Mouse (Mus musculus): Measurements from ENCODE around the gene Plekhg4. TPM values are rescaled to one million over a fixed set of nuclear protein-coding genes. Genes with fewer than 3 reads are reported as not detected.

The Plekhg4 gene
- polyA plus RNA-seq, 1 experiment: not detected

DNA sequence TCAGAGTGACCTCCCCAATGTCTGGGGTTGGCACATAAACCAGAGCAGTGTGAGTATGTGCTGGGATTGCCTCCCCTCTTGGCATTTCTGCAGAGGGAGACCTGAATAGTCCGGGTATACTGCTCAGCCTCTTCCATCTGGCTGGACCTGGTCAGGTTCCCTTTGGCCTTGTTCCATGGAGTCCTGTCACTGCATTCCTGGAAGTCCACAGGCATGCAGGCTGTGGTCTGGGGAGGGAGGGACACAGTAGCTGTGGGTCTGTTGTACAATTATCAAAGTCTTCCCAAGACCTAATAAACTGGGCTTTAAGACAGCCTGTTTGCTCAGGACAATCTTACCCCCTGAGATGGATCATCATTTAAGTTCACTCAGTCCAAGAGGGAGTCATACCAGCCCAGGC is 14.1 kb downstream of the Plekhg4 start:
- WGBS: 56% methylated on average over 1 of the region's 1 CpGs
- TF ChIP-seq POLR2A (IDR thresholded peaks at IDR 0.05; ENCODE audit: insufficient read depth, low read depth, low read length) (no peak), CTCF (IDR thresholded peaks at IDR 0.05; ENCODE audit: insufficient read depth, low read depth, low read length) (no peak)
- no peak overlapping the region for H3K4me3 ChIP-seq (ENCODE audit: insufficient read depth, low read depth, low read length)
- H3K4me1 ChIP-seq (ENCODE audit: control insufficient read depth, insufficient read depth, low read length): no peaks in the 10 kb centered on the region
- H3K27ac ChIP-seq (ENCODE audit: insufficient read depth, low read depth, low read length): no peak overlapping the region

GRCm38 (mm10) chr8:105389096-105389495 is 16.0 kb downstream of the Plekhg4 start:
- WGBS: 74% methylated on average over 6 of the region's 6 CpGs
- TF ChIP-seq POLR2A (IDR thresholded peaks at IDR 0.05; ENCODE audit: insufficient read depth, low read depth, low read length) (no peak), CTCF (IDR thresholded peaks at IDR 0.05; ENCODE audit: insufficient read depth, low read depth, low read length) (no peak)
- H3K27ac ChIP-seq (ENCODE audit: insufficient read depth, low read depth, low read length): no peak overlapping the region

DNA sequence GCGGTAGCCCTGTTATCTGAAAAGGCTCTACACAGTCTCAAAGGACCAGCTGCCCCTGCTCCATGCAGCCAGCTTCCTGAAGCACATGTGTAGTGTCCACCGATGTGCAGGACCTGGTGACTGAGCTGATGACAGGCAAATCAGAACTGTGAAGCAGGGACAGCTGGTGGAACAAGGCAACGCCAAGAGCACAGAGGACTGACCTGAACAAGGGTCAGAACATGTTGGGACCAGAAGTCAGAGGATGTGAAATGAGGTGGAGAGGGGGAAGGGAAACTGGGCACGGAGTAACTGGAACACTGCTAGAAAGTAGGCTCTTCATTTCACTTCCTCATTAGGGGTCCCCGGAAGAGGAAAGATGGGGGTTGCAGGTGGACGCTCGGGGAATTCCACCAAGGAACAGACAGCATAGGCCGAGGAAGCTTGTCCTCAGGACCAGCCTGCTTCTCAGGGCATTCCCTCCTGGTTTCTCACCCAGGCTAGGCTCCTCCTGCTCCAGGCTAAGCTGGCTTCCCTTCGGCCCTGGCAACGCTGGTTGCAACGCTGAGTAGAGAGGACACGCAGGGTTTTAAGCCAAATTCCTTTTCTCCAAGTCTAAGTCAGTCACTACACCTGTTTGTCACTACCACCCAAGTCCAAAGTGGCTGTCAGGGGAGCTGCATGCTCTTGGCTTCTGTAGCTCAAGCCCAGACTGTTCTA is 20.2 kb downstream of the Plekhg4 start:
- 92% methylated on average over 12 of the region's 12 CpGs for WGBS
- no peak overlapping the region for H3K4me3 ChIP-seq (ENCODE audit: insufficient read depth, low read depth, low read length)
- TF ChIP-seq POLR2A (IDR thresholded peaks at IDR 0.05; ENCODE audit: insufficient read depth, low read depth, low read length): no peak
- no peak for TF ChIP-seq CTCF (IDR thresholded peaks at IDR 0.05; ENCODE audit: insufficient read depth, low read depth, low read length)
- no peak overlapping the region for H3K27ac ChIP-seq (ENCODE audit: insufficient read depth, low read depth, low read length)
- H3K4me1 ChIP-seq (ENCODE audit: control insufficient read depth, insufficient read depth, low read length): no peaks in the 10 kb centered on the region

More at GRCm38 (mm10) chr8:105389096-105389495, 16.0 kb downstream of the Plekhg4 start:
- Histone ChIP-seq H3K4me1 (ENCODE audit: control insufficient read depth, insufficient read depth, low read length) (no peaks in the 10 kb centered on the region), H3K4me3 (ENCODE audit: insufficient read depth, low read depth, low read length) (no peak overlapping the region)

DNA sequence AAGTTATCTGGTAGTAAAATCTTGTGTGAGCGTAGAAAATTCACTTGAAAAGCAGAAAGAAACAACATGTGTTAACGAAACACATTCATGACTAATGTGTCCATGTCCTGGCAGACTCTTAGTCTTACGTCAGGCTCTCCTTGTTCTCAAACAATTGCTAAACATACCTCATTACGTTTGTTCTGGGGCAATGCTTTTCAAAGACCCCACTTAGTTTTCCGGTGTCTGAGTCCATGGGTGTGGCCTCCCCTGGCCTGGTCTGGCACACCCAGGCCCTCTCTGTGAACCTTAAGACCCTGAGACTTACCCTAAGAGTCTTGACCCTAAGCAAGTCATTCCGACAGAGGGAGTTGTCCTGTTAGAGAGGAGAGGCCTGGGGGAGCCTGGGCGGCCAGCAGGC is 20.8 kb downstream of the Plekhg4 start:
- WGBS: 79% methylated on average over 7 of the region's 7 CpGs
- H3K4me3 ChIP-seq (ENCODE audit: insufficient read depth, low read depth, low read length): no peak overlapping the region
- no peaks in the 10 kb centered on the region for H3K4me1 ChIP-seq (ENCODE audit: control insufficient read depth, insufficient read depth, low read length)
- TF ChIP-seq POLR2A (IDR thresholded peaks at IDR 0.05; ENCODE audit: insufficient read depth, low read depth, low read length) (no peak), CTCF (IDR thresholded peaks at IDR 0.05; ENCODE audit: insufficient read depth, low read depth, low read length) (no peak)
- no peak overlapping the region for H3K27ac ChIP-seq (ENCODE audit: insufficient read depth, low read depth, low read length)

GRCm38 (mm10) chr8:105397747-105398146 is 24.7 kb downstream of the Plekhg4 start:
- Histone ChIP-seq H3K27ac (ENCODE audit: insufficient read depth, low read depth, low read length) (no peak overlapping the region), H3K4me3 (ENCODE audit: insufficient read depth, low read depth, low read length) (no peak overlapping the region), H3K4me1 (ENCODE audit: control insufficient read depth, insufficient read depth, low read length) (no peaks in the 10 kb centered on the region)
- TF ChIP-seq POLR2A (IDR thresholded peaks at IDR 0.05; ENCODE audit: insufficient read depth, low read depth, low read length) (no peak), CTCF (IDR thresholded peaks at IDR 0.05; ENCODE audit: insufficient read depth, low read depth, low read length) (no peak)
- 35% methylated on average over 3 of the region's 3 CpGs for WGBS

GRCm38 (mm10) chr8:105400016-105400415 is 26.9 kb downstream of the Plekhg4 start:
- 90% methylated on average over 5 of the region's 5 CpGs for WGBS
- no peak for TF ChIP-seq CTCF (IDR thresholded peaks at IDR 0.05; ENCODE audit: insufficient read depth, low read depth, low read length)
- TF ChIP-seq POLR2A (IDR thresholded peaks at IDR 0.05; ENCODE audit: insufficient read depth, low read depth, low read length): no peak
- no peak overlapping the region for H3K27ac ChIP-seq (ENCODE audit: insufficient read depth, low read depth, low read length)
- H3K4me3 ChIP-seq (ENCODE audit: insufficient read depth, low read depth, low read length): no peak overlapping the region
- no peaks in the 10 kb centered on the region for H3K4me1 ChIP-seq (ENCODE audit: control insufficient read depth, insufficient read depth, low read length)

DNA sequence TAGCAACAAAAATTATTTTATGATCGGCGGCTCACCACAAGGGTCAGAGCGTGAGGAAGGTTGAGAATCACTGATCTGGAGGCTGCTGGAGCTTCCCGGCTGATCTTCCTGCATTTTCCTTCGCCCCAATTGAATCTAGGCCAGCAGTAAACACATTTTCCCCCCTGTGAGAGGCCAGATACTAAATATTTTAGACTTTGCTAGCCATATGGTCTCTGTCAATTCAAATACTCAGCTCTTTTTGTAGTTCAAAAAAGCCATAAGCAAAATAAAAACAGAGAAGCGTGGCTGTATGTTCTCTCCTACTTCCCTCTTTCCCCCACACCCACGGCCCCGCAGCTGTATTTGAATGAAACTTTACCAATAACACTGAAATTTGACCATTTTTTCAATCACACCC is 30.4 kb downstream of the Plekhg4 start:
- 86% methylated on average over 8 of the region's 8 CpGs for WGBS

DNA sequence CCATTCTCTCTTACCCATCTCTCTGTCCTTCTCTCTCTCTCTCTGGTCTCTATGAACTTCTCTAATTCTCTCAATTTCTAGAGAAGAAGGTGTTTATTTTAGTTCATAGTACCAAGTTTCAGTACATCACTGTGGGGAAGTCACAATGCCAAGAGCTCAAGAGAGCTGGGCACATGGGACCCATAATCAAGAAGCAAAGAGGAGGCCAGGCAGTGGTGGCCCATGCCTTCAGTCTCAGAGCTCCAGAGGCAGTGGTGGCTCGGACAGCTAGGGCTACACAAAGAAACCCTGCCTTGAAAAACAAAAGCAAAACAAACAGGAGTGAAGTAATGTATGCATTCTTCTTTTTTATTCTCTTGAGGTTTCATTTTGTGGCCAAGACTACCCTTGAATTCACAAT is 31.4 kb downstream of the Plekhg4 start:
- H3K4me3 ChIP-seq (ENCODE audit: insufficient read depth, low read depth, low read length): no peak overlapping the region
- WGBS: 85% methylated on average over 1 of the region's 1 CpGs
- H3K4me1 ChIP-seq (ENCODE audit: control insufficient read depth, insufficient read depth, low read length): peaks cover 6% of the 10 kb centered on the region; the same call in 1 of the 2 replicates
- no peak overlapping the region for H3K27ac ChIP-seq (ENCODE audit: insufficient read depth, low read depth, low read length)
- TF ChIP-seq POLR2A (IDR thresholded peaks at IDR 0.05; ENCODE audit: insufficient read depth, low read depth, low read length): no peak
- no peak for TF ChIP-seq CTCF (IDR thresholded peaks at IDR 0.05; ENCODE audit: insufficient read depth, low read depth, low read length)

More for the DNA sequence above, 30.4 kb downstream of the Plekhg4 start:
- Histone ChIP-seq H3K27ac (ENCODE audit: insufficient read depth, low read depth, low read length) (no peak overlapping the region), H3K4me3 (ENCODE audit: insufficient read depth, low read depth, low read length) (no peak overlapping the region), H3K4me1 (ENCODE audit: control insufficient read depth, insufficient read depth, low read length) (peaks cover 6% of the 10 kb centered on the region; the same call in 1 of the 2 replicates)
- TF ChIP-seq POLR2A (IDR thresholded peaks at IDR 0.05; ENCODE audit: insufficient read depth, low read depth, low read length): no peak
- TF ChIP-seq CTCF (IDR thresholded peaks at IDR 0.05; ENCODE audit: insufficient read depth, low read depth, low read length): no peak

- 18% methylated on average over 10 of the region's 10 CpGs for WGBS
- peaks cover 6% of the 10 kb centered on the region; the same call in 1 of the 2 replicates for H3K4me1 ChIP-seq (ENCODE audit: control insufficient read depth, insufficient read depth, low read length)
- TF ChIP-seq CTCF (IDR thresholded peaks at IDR 0.05; ENCODE audit: insufficient read depth, low read depth, low read length) (no peak), POLR2A (IDR thresholded peaks at IDR 0.05; ENCODE audit: insufficient read depth, low read depth, low read length) (no peak)
These were observed 33.3 kb downstream of the Plekhg4 start for GRCm38 (mm10) chr8:105406416-105406815.

More at GRCm38 (mm10) chr8:105406416-105406815, 33.3 kb downstream of the Plekhg4 start:
- no peak overlapping the region for H3K4me3 ChIP-seq (ENCODE audit: insufficient read depth, low read depth, low read length)
- H3K27ac ChIP-seq (ENCODE audit: insufficient read depth, low read depth, low read length): no peak overlapping the region

Measured in olfactory bulb, adult 2 months (tissue).